Mouse (Mus musculus) lung, embryonic 14.5 days (tissue): ENCODE results near the gene Armcx5. TPM values are rescaled to one million over a fixed set of nuclear protein-coding genes. Genes with fewer than 3 reads are reported as not detected.
"Not testable (repeated sequence)": the region's sequence is repeated elsewhere in the genome, so short reads cannot be mapped to it uniquely, and the experiment has no call there.

Experiments
- ATAC-seq: fragments of 200-750 bp; cut with Nextera tagmentation; 2 replicates; pipeline ENCODE4 v1.8.0; 2017; ENCODE audit warnings: mild to moderate bottlenecking, moderate TSS enrichment, moderate library complexity; ENCODE audit not compliant: insufficient read depth
- DNase-seq: peaks from one replicate; pipeline ENCODE4 v3.0.0-alpha.2; 2015
- H3K27ac ChIP-seq: fragments of 300-500 bp; sonication (generic); 2 replicates; pipeline ENCODE4 v1.5.1; 2014; ENCODE audit warnings: low read depth, mild to moderate bottlenecking, moderate library complexity
- H3K27me3 ChIP-seq: fragments of 300-500 bp; sonication (generic); 2 replicates; pipeline ENCODE4 v1.6.1; 2014; ENCODE audit warnings: low read length, control low read depth; ENCODE audit not compliant: insufficient read depth
- H3K36me3 ChIP-seq: fragments of 300-500 bp; sonication (generic); 2 replicates; pipeline ENCODE4 v1.6.1; 2014; ENCODE audit warnings: control low read depth; ENCODE audit not compliant: insufficient read depth
- H3K4me1 ChIP-seq: fragments of 300-500 bp; sonication (generic); 2 replicates; pipeline ENCODE4 v1.6.1; 2014; ENCODE audit warnings: antibody characterized with exemption, control low read depth; ENCODE audit not compliant: insufficient read depth
- H3K4me2 ChIP-seq: fragments of 300-500 bp; sonication (generic); 2 replicates; pipeline ENCODE4 v1.6.1; 2014; ENCODE audit warnings: mild to moderate bottlenecking
- H3K4me3 ChIP-seq: fragments of 300-500 bp; sonication (generic); 2 replicates; pipeline ENCODE4 v1.5.1; 2014; ENCODE audit warnings: low read depth, low read length
- H3K9ac ChIP-seq: fragments of 300-500 bp; sonication (generic); 2 replicates; pipeline ENCODE4 v1.6.1; 2014
- H3K9me3 ChIP-seq: fragments of 300-500 bp; sonication (generic); 2 replicates; pipeline ENCODE4 v1.6.1; 2016; ENCODE audit warnings: low read depth, low read length, control low read depth
- CTCF ChIP-seq: IDR thresholded peaks from 2 replicates; pipeline ENCODE4 v1.5.1; 2016; ENCODE audit warnings: antibody characterized with exemption, low read depth
- WGBS: fragments of 180-500 bp; shearing (Covaris S2); extraction: QIAGEN DNeasy Blood & Tissue Kit; methylation state at CpG from one replicate; pipeline ENCODE4 v1.1.7; 2014; 5-methylcytosine and 5-hydroxymethylcytosine counted together
- polyA plus RNA-seq: library from polyadenylated mRNA; unstranded; fragments of >200 nt; fragmentation: Nextera tagmentation; extraction: Ambion mirVana; gene quantifications from 2 replicates; pipeline ENCODE4 v1.2.1, GENCODE M21; 2014

Gene Armcx5
- polyA plus RNA-seq, 1 experiment from 2014 or later, result 8.8 TPM

DNA sequence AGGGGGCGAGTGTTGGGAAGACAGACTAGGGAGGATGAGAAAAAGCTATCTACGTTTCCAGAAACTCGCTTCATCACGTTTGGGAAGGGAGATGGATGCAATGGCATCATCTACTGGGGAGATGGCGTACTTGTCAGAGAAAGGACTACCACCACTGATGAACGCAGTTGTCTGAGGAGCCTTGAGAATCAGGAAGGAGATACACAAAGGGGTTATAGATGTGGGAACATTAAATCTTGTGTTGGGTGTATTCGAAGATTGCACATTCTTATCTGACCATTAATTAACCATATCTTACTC lies 473 bp downstream of the Armcx5 start:
- H3K4me2 ChIP-seq, result peak overlapping the region; percentile 62
- DNase-seq, result peak; percentile 1
- 16% methylated on average over 7 of the region's 7 CpGs for WGBS
- 0 out of 2 replicates have a peak, but pooled peaks cover 12% of the 10 kb centered on the region for H3K36me3 ChIP-seq
- peak; percentile 35; the same call in 1 of the 2 replicates for ATAC-seq
- peak overlapping the region; percentile 68 for H3K9ac ChIP-seq
- TF ChIP-seq CTCF, result no peak
- no peaks in the 10 kb centered on the region; the same call in 1 of the 2 replicates for H3K27me3 ChIP-seq
- no peaks in the 10 kb centered on the region for H3K4me1 ChIP-seq
- no peak overlapping the region for H3K27ac ChIP-seq
- peak overlapping the region; percentile 56 for H3K4me3 ChIP-seq
- H3K9me3 ChIP-seq, result no peaks in the 10 kb centered on the region

DNA sequence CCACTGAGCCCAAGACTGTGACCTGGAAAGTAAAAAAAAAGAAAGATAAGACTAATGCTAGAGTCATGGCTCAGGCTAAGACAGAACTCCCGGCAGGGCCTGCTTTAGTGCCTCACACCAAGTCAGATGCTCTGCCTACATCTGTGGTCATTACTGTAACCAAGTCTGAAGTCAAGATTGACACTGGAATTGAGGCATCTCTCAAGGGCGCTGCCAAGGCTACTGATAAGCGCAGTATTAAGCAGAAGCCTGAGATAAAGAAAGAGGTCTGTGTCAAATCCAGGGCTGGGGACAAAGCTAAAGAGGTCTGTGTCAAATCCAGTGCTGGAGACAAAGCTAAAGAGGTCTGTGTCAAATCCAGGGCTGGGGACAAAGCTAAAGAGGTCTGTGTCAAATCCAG lies 2.8 kb downstream of the Armcx5 start:
- not testable (repeated sequence) for H3K9ac ChIP-seq, H3K27me3 ChIP-seq, H3K27ac ChIP-seq, H3K9me3 ChIP-seq, ATAC-seq, DNase-seq, H3K4me1 ChIP-seq, H3K4me3 ChIP-seq, H3K4me2 ChIP-seq
- WGBS, result 91% methylated on average over 3 of the region's 3 CpGs
- peaks cover 16% of the 10 kb centered on the region; the same call in 1 of the 2 replicates for H3K36me3 ChIP-seq

- Histone ChIP-seq H3K36me3 (peaks cover 20% of the 10 kb centered on the region; the same call in 1 of the 2 replicates), H3K27ac (no peak overlapping the region), H3K27me3 (no peaks in the 10 kb centered on the region), H3K4me3 (no peak overlapping the region), H3K9me3 (no peaks in the 10 kb centered on the region), H3K9ac (no peak overlapping the region), H3K4me2 (no peak overlapping the region), H3K4me1 (no peaks in the 10 kb centered on the region)
- peak; percentile 85 for DNase-seq
- ATAC-seq, result no peak; the same call in 1 of the 2 replicates
- peak; percentile 76 for TF ChIP-seq CTCF
- WGBS, result 7% methylated on average over 2 of the region's 2 CpGs
These were observed 10.3 kb downstream of the Armcx5 start for GRCm38 (mm10) chrX:135752832-135753231.

DNA sequence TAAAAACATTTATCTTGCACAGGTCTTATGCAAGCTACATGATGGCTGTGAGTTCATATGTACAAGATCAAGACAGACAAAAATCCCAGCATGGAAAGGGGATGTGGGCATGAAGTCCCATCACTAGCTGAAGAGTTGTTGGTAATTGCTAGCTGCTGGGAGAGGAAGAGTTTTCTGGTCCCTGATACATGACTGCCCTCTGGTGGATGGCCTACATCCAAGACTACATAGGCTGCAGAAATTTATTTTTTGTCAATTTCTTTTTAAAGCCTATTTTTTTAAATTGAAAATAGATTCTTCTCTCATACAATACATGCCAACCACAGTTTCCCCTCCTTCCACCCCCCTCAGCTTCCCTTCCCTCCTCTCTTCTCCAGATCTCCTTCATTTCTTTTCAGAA lies 19.2 kb downstream of the Armcx5 start:
- Histone ChIP-seq H3K27ac (no peak overlapping the region), H3K36me3 (peaks cover 7% of the 10 kb centered on the region; the same call in 1 of the 2 replicates), H3K9me3 (no peaks in the 10 kb centered on the region), H3K27me3 (no peaks in the 10 kb centered on the region), H3K4me3 (no peak overlapping the region), H3K9ac (no peak overlapping the region), H3K4me2 (no peak overlapping the region), H3K4me1 (no peaks in the 10 kb centered on the region)
- TF ChIP-seq CTCF, result peak; percentile 54
- DNase-seq (peak; percentile 57), ATAC-seq (no peak)

DNA sequence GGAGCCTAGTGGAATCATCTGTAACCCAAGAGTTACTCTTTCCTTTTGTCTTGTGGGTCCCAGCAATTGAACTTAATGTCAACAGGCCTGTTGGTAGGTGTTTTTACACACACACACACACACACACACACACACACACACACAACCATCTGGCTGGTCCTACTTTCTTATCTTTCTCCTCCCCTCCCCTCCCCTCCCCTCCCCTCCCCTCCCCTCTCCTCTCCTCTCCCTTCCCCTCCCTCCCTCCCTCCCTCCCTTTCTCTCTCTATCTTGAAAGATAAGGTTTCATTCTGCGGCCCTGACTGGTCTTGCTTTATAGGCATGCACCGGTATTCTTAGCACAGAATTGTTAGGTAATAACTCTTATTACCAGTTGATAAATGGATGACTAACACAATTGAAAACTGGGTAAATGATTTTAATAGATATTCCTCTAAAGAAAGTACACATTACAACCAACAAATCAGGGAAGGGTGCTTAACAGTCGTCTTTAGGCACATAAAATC lies 25.6 kb downstream of the Armcx5 start:
- TF ChIP-seq CTCF, result no peak
- ATAC-seq (no peak), DNase-seq (no peak)
- H3K27ac ChIP-seq, result no peak overlapping the region
- H3K9ac ChIP-seq, result no peak overlapping the region
- no peaks in the 10 kb centered on the region for H3K4me1 ChIP-seq
- H3K36me3 ChIP-seq, result no peaks in the 10 kb centered on the region
- no peaks in the 10 kb centered on the region for H3K27me3 ChIP-seq
- H3K9me3 ChIP-seq, result no peaks in the 10 kb centered on the region
- WGBS, result 33% methylated on average over 2 of the region's 3 CpGs
- no peak overlapping the region for H3K4me3 ChIP-seq
- H3K4me2 ChIP-seq, result no peak overlapping the region

GRCm38 (mm10) chrX:135768565-135768964 lies 26.0 kb downstream of the Armcx5 start:
- H3K9ac ChIP-seq, result no peak overlapping the region
- H3K36me3 ChIP-seq, result no peaks in the 10 kb centered on the region
- no peak for DNase-seq
- no peak overlapping the region for H3K4me2 ChIP-seq
- H3K4me3 ChIP-seq, result no peak overlapping the region
- no peaks in the 10 kb centered on the region for H3K4me1 ChIP-seq
- H3K27ac ChIP-seq, result no peak overlapping the region
- no peak for TF ChIP-seq CTCF
- ATAC-seq, result no peak
- H3K9me3 ChIP-seq, result no peaks in the 10 kb centered on the region
- 57% methylated on average over 2 of the region's 2 CpGs for WGBS
- no peaks in the 10 kb centered on the region for H3K27me3 ChIP-seq

GRCm38 (mm10) chrX:135791536-135791935 lies 49.0 kb downstream of the Armcx5 start:
- DNase-seq (no peak), ATAC-seq (no peak)
- Histone ChIP-seq H3K9me3 (no peaks in the 10 kb centered on the region), H3K27me3 (no peaks in the 10 kb centered on the region), H3K36me3 (no peaks in the 10 kb centered on the region), H3K9ac (no peak overlapping the region), H3K4me2 (no peak overlapping the region), H3K4me1 (no peaks in the 10 kb centered on the region), H3K4me3 (no peak overlapping the region), H3K27ac (no peak overlapping the region)
- no peak for TF ChIP-seq CTCF

DNA sequence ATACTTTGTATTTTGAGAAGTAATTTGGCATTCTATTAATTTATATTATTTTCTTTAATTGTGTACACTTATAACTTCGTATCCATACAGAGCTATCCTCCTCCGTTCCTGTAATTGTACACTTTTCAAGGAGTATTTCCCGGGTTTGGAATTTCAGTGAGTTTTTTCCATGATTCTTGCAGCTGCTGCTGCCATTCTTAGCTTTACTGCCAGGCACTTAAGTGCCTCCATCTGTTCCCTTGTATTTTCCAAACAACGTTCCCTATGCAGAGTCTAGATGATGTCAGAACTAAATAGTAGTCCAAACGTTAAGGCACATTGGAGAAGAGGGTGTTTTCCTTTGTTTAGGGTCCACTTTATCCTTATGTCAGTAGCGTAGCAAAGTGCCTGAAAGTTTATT lies 49.8 kb downstream of the Armcx5 start:
- H3K27ac ChIP-seq, result no peak overlapping the region
- 69% methylated on average over 6 of the region's 6 CpGs for WGBS
- TF ChIP-seq CTCF, result no peak

GRCm38 (mm10) chrX:135795591-135796304 lies 53.2 kb downstream of the Armcx5 start:
- not testable (repeated sequence) for H3K27me3 ChIP-seq, H3K4me1 ChIP-seq, H3K27ac ChIP-seq, H3K9me3 ChIP-seq
- 24% methylated on average over 16 of the region's 27 CpGs for WGBS
- peaks cover 13% of the 10 kb centered on the region; the same call in 1 of the 2 replicates for H3K36me3 ChIP-seq
- H3K4me3 ChIP-seq, result peak overlapping the region; percentile 52
- ATAC-seq (peak; percentile 95), DNase-seq (peak; percentile 81)
- H3K4me2 ChIP-seq, result peak overlapping the region; percentile 58
- peak overlapping the region; percentile 52 for H3K9ac ChIP-seq

More for the DNA sequence above, 49.8 kb downstream of the Armcx5 start:
- Histone ChIP-seq H3K4me1 (no peaks in the 10 kb centered on the region), H3K9ac (no peak overlapping the region), H3K4me2 (no peak overlapping the region), H3K36me3 (no peaks in the 10 kb centered on the region), H3K4me3 (no peak overlapping the region), H3K9me3 (no peaks in the 10 kb centered on the region), H3K27me3 (no peaks in the 10 kb centered on the region)
- no peak for ATAC-seq
- no peak for DNase-seq
